Mouse (Mus musculus): ENCODE data around the gene Vps25. TPM values are rescaled to one million over a fixed set of nuclear protein-coding genes. Genes with fewer than 3 reads are reported as not detected.

Gene Vps25
- total and polyA plus RNA-seq, 3 experiments: 105 to 211 (median 132) TPM

DNA sequence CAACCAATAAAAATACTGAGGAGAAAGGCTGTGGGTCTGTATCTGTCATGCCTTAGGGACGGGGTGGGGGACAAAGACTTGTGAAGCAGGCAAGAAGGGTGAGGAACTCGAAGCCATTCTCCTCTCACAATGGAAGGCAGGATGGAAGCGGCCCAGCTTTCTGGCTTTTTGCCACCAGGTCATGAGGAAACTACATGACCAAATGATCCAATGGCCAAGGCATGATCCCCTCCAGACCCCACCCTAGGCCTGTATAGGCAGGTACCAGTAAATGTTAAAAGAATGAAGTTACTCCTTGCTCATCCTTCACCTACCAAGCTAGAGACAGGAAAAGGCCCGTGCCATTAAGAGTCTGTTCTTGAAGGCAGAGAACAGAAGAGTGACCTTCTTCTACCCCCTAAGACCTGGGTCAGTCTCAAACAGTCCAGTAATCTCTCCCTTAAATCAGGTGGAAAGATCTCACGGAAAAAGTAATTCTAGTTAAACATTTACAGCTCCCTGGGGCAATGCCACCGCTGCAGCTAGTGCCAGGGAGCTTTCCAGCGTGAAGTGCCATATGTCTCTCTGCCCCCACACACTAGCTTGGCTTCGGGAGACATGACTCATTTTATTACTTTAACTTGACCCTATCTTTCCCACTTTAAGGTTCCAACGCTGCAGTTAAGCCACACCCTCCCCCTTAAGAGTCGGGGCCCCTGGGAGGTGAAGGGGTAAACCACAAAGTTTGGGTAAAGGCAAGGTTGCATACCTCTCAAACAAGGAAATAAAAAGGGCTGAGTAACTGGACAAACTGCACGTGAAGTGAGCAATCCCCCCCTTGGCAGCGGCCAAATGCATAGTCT, 24.1 kb downstream of the Vps25 start:
- Histone ChIP-seq H3K9me3 (replicated peaks; ENCODE audit: low read length) (no peaks in the 10 kb centered on the region), H3K4me1 (ENCODE audit: control insufficient read depth in 1 of 2, insufficient read depth in 2 of 2) (peaks cover 13 to 42% of the 10 kb centered on the region in 2 experiments), H3K4me3 (replicated peaks in 1 of 3; ENCODE audit: low read depth in 2 of 3, low read length in 2 of 3, poor library complexity in 1 of 3) (peak overlapping the region; percentile 77 to 91 (median 82)), H3K36me3 (replicated peaks in 1 of 2; ENCODE audit: control insufficient read depth in 1 of 2, insufficient read depth in 1 of 2, low read length in 1 of 2) (peaks cover 14 to 40% of the 10 kb centered on the region in 2 experiments), H3K9ac (ENCODE audit: insufficient read depth, low read depth) (peak overlapping the region; percentile 66), H3K27ac (ENCODE audit: insufficient read depth, low read depth) (peak overlapping the region; percentile 37; the same call in 1 of the 2 replicates), H3K4me2 (ENCODE audit: insufficient read depth, low read depth, poor library complexity, severe bottlenecking) (peak overlapping the region; percentile 60), H3K79me2 (replicated peaks; ENCODE audit: control insufficient read depth, extremely low read depth, insufficient read depth, poor library complexity, severe bottlenecking) (no peaks in the 10 kb centered on the region; the same call in 1 of the 2 replicates), H3K27me3 (replicated peaks) (no peaks in the 10 kb centered on the region)
- in situ Hi-C loops (cut with MboI; ENCODE audit: low pct_ligation_motif_present, low pct_unique_long_range_greater_than_20kb, low sequenced_read_pairs): no loop called here
- peak; percentile 78 for DNase-seq (ENCODE audit: extremely low read depth)
- TF ChIP-seq TBP (conservative IDR thresholded peaks at IDR 0.05; ENCODE audit: low read depth, low read length) (0 out of 2 replicates have a peak, but pooled peaks have one; percentile 38), USF2 (conservative IDR thresholded peaks at IDR 0.05; ENCODE audit: low read depth, low read length) (no peak), PAX5 (IDR thresholded peaks at IDR 0.05; ENCODE audit: low read length) (no peak), MYC (IDR thresholded peaks at IDR 0.05; ENCODE audit: low read depth, low read length) (peak; percentile 63; the same call in 1 of the 2 replicates), MAX (IDR thresholded peaks at IDR 0.05; ENCODE audit: low read length) (0 out of 2 replicates have a peak, but pooled peaks have one; percentile 56), CHD1 (IDR thresholded peaks at IDR 0.05; ENCODE audit: low read depth, low read length) (no peak), ZMIZ1 (IDR thresholded peaks at IDR 0.05; ENCODE audit: low read depth, low read length) (no peak), POLR2A (IDR thresholded peaks at IDR 0.05; ENCODE audit: low read depth, low read length) (peak; percentile 53), RAD21 (IDR thresholded peaks at IDR 0.05; ENCODE audit: low read depth, low read length) (no peak), MEF2A (IDR thresholded peaks at IDR 0.05; ENCODE audit: borderline replicate concordance, low read depth, low read length) (no peak), RCOR1 (conservative IDR thresholded peaks at IDR 0.05; ENCODE audit: low read depth, low read length) (peak; percentile 23; the same call in 1 of the 2 replicates), ZKSCAN1 (IDR thresholded peaks at IDR 0.05; ENCODE audit: borderline replicate concordance, low read depth, low read length) (no peak), MAZ (IDR thresholded peaks at IDR 0.05; ENCODE audit: low read depth, low read length) (no peak; the same call in 1 of the 2 replicates), JUN (IDR thresholded peaks at IDR 0.05; ENCODE audit: insufficient read depth, low read depth, low read length) (peak; percentile 34; the same call in 1 of the 2 replicates), ZNF384 (IDR thresholded peaks at IDR 0.05; ENCODE audit: low read depth, low read length) (no peak), MXI1 (IDR thresholded peaks at IDR 0.05; ENCODE audit: low read depth, low read length) (no peak; the same call in 1 of the 2 replicates), MAFK (IDR thresholded peaks at IDR 0.05; ENCODE audit: insufficient replicate concordance, low read length) (no peak), CTCF (conservative IDR thresholded peaks at IDR 0.05 in 1 of 2, IDR thresholded peaks at IDR 0.05 in 1 of 2; ENCODE audit: low read depth in 2 of 2, low read length in 2 of 2) (no peak), NELFE (IDR thresholded peaks at IDR 0.05; ENCODE audit: low read depth, low read length) (no peak), IRF4 (IDR thresholded peaks at IDR 0.05; ENCODE audit: low read depth, low read length) (no peak), GABPA (IDR thresholded peaks at IDR 0.05; ENCODE audit: insufficient replicate concordance, low read depth, low read length) (no peak), POLR2AphosphoS2 (IDR thresholded peaks at IDR 0.05; ENCODE audit: low read depth, low read length) (no peak), CHD2 (IDR thresholded peaks at IDR 0.05; ENCODE audit: low read length) (no peak), EP300 (IDR thresholded peaks at IDR 0.05; ENCODE audit: low read length) (peak; percentile 39), ELF1 (IDR thresholded peaks at IDR 0.05; ENCODE audit: low read depth, low read length) (no peak), E2F4 (IDR thresholded peaks at IDR 0.05; ENCODE audit: insufficient replicate concordance, low read depth, low read length) (no peak), NRF1 (IDR thresholded peaks at IDR 0.05; ENCODE audit: low read depth, low read length) (0 out of 2 replicates have a peak, but pooled peaks have one; percentile 13), USF1 (IDR thresholded peaks at IDR 0.05; ENCODE audit: low read depth, low read length) (no peak), SIN3A (IDR thresholded peaks at IDR 0.05; ENCODE audit: low read length) (no peak; the same call in 1 of the 2 replicates), ETS1 (conservative IDR thresholded peaks at IDR 0.05; ENCODE audit: low read depth, low read length) (peak; percentile 21; the same call in 1 of the 2 replicates), TCF12 (IDR thresholded peaks at IDR 0.05; ENCODE audit: low read depth, low read length) (no peak), BHLHE40 (IDR thresholded peaks at IDR 0.05; ENCODE audit: low read depth, low read length) (peak; percentile 84), ZC3H11A (IDR thresholded peaks at IDR 0.05; ENCODE audit: low read depth, low read length) (no peak), UBTF (IDR thresholded peaks at IDR 0.05; ENCODE audit: low read depth, low read length) (no peak), JUND (conservative IDR thresholded peaks at IDR 0.05; ENCODE audit: low read depth, low read length) (peak; percentile 75), KAT2A (IDR thresholded peaks at IDR 0.05; ENCODE audit: insufficient replicate concordance, low read length) (no peak), HCFC1 (IDR thresholded peaks at IDR 0.05; ENCODE audit: low read depth, low read length) (peak; percentile 41; the same call in 1 of the 2 replicates), SMC3 (IDR thresholded peaks at IDR 0.05; ENCODE audit: low read depth, low read length) (no peak)
- dilution Hi-C loops (cut with MboI; ENCODE audit: extremely low pct_ligation_motif_present, extremely low pct_unique_long_range_greater_than_20kb, low sequenced_read_pairs): no loop called here

All from CH12.LX (cell line).